Mouse (Mus musculus): ENCODE data around the gene Sprr2f.

DNA sequence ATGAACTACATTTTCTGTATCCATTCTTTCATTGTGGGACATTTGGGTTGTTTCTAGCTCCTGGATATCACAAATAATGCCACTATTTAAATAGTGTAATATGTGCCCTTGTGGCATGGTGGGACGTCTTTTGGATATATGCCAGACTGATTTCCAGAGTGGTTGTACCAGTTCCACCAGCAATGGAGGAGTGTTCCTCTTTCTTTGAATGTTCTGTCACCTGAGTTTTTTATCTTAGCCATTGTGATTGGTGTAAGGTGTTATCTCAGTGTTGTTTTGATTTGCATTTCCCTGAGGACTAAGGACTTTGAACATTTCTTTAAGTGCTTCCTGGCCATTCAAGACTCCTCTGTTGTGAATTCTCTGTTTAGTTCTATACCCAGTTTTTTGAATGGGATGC is 28.7 kb upstream of the Sprr2f start:
- TF ChIP-seq CTCF (IDR thresholded peaks at IDR 0.05; ENCODE audit: low read depth, low read length) (no peak), POLR2A (IDR thresholded peaks at IDR 0.05; ENCODE audit: borderline replicate concordance, low read depth, low read length) (no peak)

Data from bone marrow macrophage, adult 2 months (primary cell).